Mouse (Mus musculus) lung, embryonic 16.5 days (tissue): ENCODE measurements around the gene Icam4. TPM values are rescaled to one million over a fixed set of nuclear protein-coding genes. Genes with fewer than 3 reads are reported as not detected.

ENCODE experiments used
- ATAC-seq: fragments of 200-750 bp; cut with Nextera tagmentation; 2 replicates; pipeline ENCODE4 v1.8.0; 2017; ENCODE audit warnings: low read depth, mild to moderate bottlenecking, moderate library complexity
- H3K27ac ChIP-seq: fragments of 300-500 bp; sonication (generic); 2 replicates; pipeline ENCODE4 v1.5.1; 2014; ENCODE audit warnings: mild to moderate bottlenecking, control low read depth, low read length
- H3K27me3 ChIP-seq: fragments of 300-500 bp; sonication (generic); 2 replicates; pipeline ENCODE4 v1.6.1; 2014; ENCODE audit warnings: low read depth, low read length, mixed read lengths; ENCODE audit not compliant: control insufficient read depth, insufficient read depth
- H3K36me3 ChIP-seq: fragments of 300-500 bp; sonication (generic); 2 replicates; pipeline ENCODE4 v1.6.1; 2014; ENCODE audit warnings: low read length; ENCODE audit not compliant: control insufficient read depth, insufficient read depth
- H3K4me1 ChIP-seq: fragments of 300-500 bp; sonication (generic); replicated peaks from 2 replicates; pipeline ENCODE4 v1.6.1; 2014; ENCODE audit warnings: low read length, mixed read lengths; ENCODE audit not compliant: control insufficient read depth, insufficient read depth
- H3K4me2 ChIP-seq: fragments of 300-500 bp; sonication (generic); 2 replicates; pipeline ENCODE4 v1.6.1; 2014; ENCODE audit warnings: low read depth, low read length, control low read depth
- H3K4me3 ChIP-seq: fragments of 300-500 bp; sonication (generic); 2 replicates; pipeline ENCODE4 v1.5.1; 2014; ENCODE audit warnings: mild to moderate bottlenecking, low read length, control low read depth
- H3K9ac ChIP-seq: fragments of 300-500 bp; sonication (generic); 2 replicates; pipeline ENCODE4 v1.6.1; 2014; ENCODE audit warnings: low read length, control low read depth
- H3K9me3 ChIP-seq: fragments of 300-500 bp; sonication (generic); 2 replicates; pipeline ENCODE4 v1.6.1; 2016; ENCODE audit warnings: low read length; ENCODE audit not compliant: control insufficient read depth
- WGBS: fragments of 180-500 bp; shearing (Covaris S2); extraction: QIAGEN DNeasy Blood & Tissue Kit; methylation state at CpG from one replicate; pipeline ENCODE4 v1.1.7; 2014; 5-methylcytosine and 5-hydroxymethylcytosine counted together
- polyA plus RNA-seq: library from polyadenylated mRNA; unstranded; fragments of >200 nt; fragmentation: Nextera tagmentation; extraction: Ambion mirVana; gene quantifications from 2 replicates; pipeline ENCODE4 v1.2.1, GENCODE M21; 2015

Gene Icam4
- 2.2 and 4.2 TPM in 2 replicates for polyA plus RNA-seq

DNA sequence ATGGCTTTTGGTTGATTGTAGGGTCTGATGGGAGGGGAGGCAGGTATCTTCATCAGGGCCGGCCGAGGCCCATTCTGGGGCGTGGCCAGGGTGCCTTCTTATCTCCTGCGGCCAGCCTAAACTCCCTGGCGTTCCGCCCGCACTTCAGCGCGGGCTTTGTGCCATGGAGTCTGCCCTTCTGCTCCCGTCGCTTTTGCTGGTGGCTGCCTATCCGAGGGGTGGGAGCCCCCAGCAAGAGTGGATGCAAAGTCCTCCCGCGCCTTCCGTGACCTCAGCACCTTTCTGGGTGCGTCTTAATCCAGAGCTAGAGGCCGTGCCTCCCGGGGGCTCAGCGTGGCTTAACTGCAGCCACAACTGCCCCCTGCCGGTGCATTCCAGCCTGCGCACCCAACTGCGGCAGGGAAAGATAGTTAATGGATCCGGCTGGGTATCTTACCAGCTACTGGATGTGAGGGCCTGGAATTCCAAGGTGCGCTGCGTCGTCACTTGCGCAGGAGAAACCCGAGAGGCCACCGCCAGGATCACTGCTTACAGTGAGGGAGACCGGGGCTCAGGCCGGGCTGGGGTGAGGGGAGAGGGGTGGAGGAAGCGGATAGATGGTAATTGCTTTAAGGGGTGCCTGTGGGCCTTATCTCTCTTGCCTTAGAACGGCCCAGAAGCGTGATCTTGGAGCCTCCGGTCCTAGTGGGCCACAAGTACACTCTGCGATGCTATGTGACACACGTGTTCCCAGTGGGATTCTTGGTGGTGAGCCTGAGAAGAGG lies at the start of gene Icam4:
TSS of gene Icam4 (plus strand) at position 83 of the 764 bp plus-strand sequence.
- Histone ChIP-seq H3K4me2 (peak within 1 kb of the TSS; percentile 98), H3K27ac (peak within 1 kb of the TSS; percentile 63), H3K9me3 (no peaks in the 10 kb centered on the region), H3K4me1 (peaks cover 48% of the 10 kb centered on the region), H3K9ac (peak within 1 kb of the TSS; percentile 63), H3K27me3 (peaks cover 28% of the 10 kb centered on the region), H3K36me3 (no peaks in the 10 kb centered on the region), H3K4me3 (peak within 1 kb of the TSS; percentile 65)
- ATAC-seq, result peak; percentile 13; the same call in 1 of the 2 replicates
- 3% methylated on average over 37 of the region's 37 CpGs for WGBS

DNA sequence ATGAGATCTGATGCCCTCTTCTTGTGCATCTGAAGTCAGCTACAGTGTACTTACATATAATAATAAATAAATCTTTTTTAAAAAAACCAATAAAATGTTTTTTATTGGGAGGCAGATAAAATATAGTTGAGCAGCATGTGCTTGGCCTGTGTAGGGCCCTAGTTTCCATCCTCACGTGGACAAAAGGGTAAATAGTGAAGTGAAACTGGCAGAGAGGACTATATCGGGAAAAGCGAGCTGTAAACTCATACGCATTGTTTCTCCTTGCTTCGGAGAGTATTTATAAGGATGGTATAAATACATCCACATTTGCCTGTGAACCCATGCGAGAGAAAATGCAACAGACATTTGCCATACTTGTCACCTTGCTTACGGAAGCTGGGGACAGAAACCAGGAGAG lies 49.4 kb upstream of the Icam4 start:
- no peaks in the 10 kb centered on the region for H3K9me3 ChIP-seq
- H3K4me2 ChIP-seq, result no peak overlapping the region
- H3K4me3 ChIP-seq, result no peak overlapping the region
- no peaks in the 10 kb centered on the region for H3K36me3 ChIP-seq
- H3K9ac ChIP-seq, result no peak overlapping the region
- 78% methylated on average over 7 of the region's 7 CpGs for WGBS
- peaks cover 27% of the 10 kb centered on the region for H3K4me1 ChIP-seq
- ATAC-seq, result no peak
- no peak overlapping the region for H3K27ac ChIP-seq
- no peaks in the 10 kb centered on the region for H3K27me3 ChIP-seq

DNA sequence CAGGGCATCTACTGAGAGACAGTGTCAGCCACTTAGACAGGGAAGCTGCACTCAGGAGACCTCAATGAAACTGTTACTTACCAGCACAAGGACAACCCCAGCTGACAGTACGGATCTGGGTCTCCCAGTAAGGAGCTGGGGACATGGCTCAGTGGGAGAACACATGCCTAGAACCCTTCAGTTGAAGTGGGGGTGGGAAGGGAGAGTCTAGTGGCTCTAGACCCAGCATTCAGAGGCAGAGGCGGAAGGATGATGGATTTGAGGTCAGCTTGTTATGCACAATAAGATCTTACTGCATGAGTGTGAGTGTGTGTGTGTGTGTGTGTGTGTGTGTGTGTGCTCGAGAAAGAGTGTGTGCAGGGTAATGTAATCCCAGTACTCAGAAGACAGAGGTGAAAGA lies 47.0 kb upstream of the Icam4 start:
- H3K9ac ChIP-seq, result no peak overlapping the region
- no peaks in the 10 kb centered on the region for H3K36me3 ChIP-seq
- no peaks in the 10 kb centered on the region for H3K9me3 ChIP-seq
- no peak for ATAC-seq
- H3K27me3 ChIP-seq, result no peaks in the 10 kb centered on the region
- no peak overlapping the region for H3K27ac ChIP-seq
- H3K4me2 ChIP-seq, result no peak overlapping the region
- WGBS, result 54% methylated on average over 3 of the region's 3 CpGs
- peaks cover 24% of the 10 kb centered on the region for H3K4me1 ChIP-seq
- no peak overlapping the region for H3K4me3 ChIP-seq

DNA sequence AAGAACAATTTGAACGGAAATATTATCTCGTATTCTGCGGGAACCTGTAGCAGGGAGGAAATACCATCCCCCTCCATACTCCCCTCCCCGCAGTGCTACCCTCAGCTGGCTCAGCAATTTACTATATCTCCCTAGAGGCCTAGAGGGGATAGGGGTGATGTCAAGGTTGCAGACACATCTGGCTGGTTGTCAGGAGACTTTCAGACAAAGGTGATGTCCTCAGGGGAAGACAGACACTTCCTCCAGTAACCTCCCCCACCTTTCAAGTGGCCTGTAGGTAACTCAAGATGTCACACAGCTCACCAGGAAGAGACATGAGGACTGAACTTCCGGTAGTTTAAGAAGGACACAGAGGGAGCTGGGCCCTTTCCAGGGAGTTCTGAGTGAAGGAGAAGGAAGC lies 46.0 kb upstream of the Icam4 start:
- no peak for ATAC-seq
- Histone ChIP-seq H3K27me3 (no peaks in the 10 kb centered on the region), H3K4me2 (no peak overlapping the region), H3K4me3 (no peak overlapping the region), H3K27ac (no peak overlapping the region), H3K36me3 (no peaks in the 10 kb centered on the region), H3K4me1 (peaks cover 30% of the 10 kb centered on the region), H3K9ac (no peak overlapping the region), H3K9me3 (no peaks in the 10 kb centered on the region)
- 31% methylated on average over 5 of the region's 5 CpGs for WGBS

DNA sequence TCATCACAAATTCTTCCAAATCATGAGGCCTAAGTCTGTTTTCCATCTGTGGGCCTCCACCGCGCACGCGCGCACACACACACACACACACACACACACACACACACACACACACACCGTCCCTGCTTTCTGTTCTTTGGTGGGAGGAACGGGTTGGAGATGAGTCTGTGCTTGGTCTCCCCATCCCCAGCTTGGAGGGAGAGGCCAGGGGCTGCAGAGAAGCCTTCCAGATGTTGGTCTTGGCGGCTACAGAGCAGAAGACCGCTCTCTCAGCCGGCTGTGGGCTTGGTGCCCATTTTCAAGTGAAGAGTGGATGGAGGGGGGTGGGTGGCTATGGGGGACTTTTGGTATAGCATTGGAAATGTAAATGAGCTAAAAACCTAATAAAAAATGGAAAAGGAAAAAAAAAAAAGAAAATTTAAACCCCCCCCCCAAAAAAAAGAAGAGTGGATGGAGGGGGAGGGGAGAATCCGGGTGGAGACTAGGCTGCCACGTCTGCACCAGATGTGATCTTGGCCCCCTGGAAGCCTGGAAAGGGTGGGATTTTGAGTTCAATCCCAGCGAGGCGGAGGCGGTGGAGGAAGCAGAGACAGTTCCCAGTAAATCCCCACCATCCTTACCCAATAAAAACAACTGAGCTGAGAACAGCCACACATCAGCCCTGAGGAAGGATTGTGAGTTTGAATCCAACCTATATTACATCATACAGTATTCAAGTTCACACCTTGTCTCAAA lies 42.1 kb upstream of the Icam4 start:
- Histone ChIP-seq H3K4me2 (no peak overlapping the region), H3K4me3 (no peak overlapping the region), H3K27ac (peak overlapping the region; percentile 84), H3K4me1 (peaks cover 48% of the 10 kb centered on the region), H3K36me3 (no peaks in the 10 kb centered on the region), H3K9ac (no peak overlapping the region), H3K27me3 (no peaks in the 10 kb centered on the region), H3K9me3 (no peaks in the 10 kb centered on the region)
- peak; percentile 91 for ATAC-seq
- 37% methylated on average over 15 of the region's 15 CpGs for WGBS

DNA sequence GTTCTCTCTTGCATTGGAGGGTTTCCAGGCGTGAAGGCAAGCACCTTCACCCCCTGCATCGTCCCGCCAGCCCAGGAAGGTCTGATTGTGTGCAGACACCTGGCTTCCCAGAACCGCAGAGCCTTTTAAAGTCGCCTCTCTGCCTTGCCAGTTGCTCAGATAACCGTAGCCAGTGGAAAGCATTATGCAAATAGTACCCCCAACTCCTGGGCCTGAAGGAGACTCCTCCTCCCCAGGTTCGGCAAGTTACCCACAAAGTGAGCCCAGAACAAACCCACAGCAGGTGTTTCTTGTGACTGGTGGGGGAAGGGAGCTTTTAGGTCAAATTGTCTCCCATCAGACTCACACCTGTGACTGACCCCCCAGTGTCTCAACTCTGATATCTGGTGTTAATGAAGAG lies 41.2 kb upstream of the Icam4 start:
- Histone ChIP-seq H3K36me3 (no peaks in the 10 kb centered on the region), H3K9me3 (no peaks in the 10 kb centered on the region), H3K9ac (no peak overlapping the region), H3K4me2 (no peak overlapping the region), H3K4me1 (peaks cover 52% of the 10 kb centered on the region), H3K27me3 (no peaks in the 10 kb centered on the region), H3K27ac (peak overlapping the region; percentile 36; the same call in 1 of the 2 replicates), H3K4me3 (no peak overlapping the region)
- WGBS, result 34% methylated on average over 7 of the region's 7 CpGs
- ATAC-seq, result no peak

DNA sequence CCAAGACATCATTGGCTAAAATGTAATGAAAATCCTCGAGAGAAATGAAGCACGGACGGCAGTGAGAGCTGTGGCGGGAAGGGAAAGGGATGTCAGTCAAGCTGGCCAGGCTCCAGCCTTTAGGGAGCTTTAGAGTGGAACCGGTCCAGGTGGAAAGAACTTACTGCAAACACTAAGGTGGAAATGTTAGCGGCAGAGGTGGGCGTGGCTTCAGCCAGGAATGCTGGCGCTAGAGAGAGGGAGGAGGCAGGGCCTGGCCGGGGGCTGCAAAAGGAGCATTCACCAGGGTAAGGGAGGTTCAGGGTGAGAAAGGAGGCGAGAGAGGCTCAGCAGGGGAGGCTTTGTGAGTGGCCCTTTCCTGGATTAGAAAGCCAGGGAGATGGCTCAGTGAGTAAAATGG lies 38.3 kb upstream of the Icam4 start:
- H3K4me3 ChIP-seq, result no peak overlapping the region
- H3K36me3 ChIP-seq, result no peaks in the 10 kb centered on the region
- H3K27ac ChIP-seq, result peak overlapping the region; percentile 71
- no peaks in the 10 kb centered on the region for H3K27me3 ChIP-seq
- H3K4me1 ChIP-seq, result peaks cover 53% of the 10 kb centered on the region
- 4% methylated on average over 10 of the region's 10 CpGs for WGBS
- peak overlapping the region; percentile 39 for H3K9ac ChIP-seq
- ATAC-seq, result peak; percentile 34; the same call in 1 of the 2 replicates
- peak overlapping the region; percentile 42 for H3K4me2 ChIP-seq
- H3K9me3 ChIP-seq, result no peaks in the 10 kb centered on the region

DNA sequence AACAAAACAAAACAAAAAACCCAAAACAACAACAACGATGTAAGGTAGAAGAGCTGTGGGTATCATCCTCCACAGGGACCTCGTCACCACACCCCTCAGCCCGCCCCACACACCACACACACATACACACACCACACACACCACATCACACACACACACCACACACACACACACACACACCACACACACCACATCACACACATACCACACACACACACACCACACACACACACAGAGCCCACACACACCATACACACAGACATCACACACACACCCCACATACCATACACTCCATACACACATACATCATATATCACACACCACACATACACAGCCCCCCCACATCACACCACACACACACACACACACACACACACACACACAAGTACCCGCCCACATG lies 37.6 kb upstream of the Icam4 start:
- ATAC-seq, result no peak
- Histone ChIP-seq H3K4me3 (no peak overlapping the region), H3K9me3 (no peaks in the 10 kb centered on the region), H3K36me3 (no peaks in the 10 kb centered on the region), H3K4me1 (peaks cover 51% of the 10 kb centered on the region), H3K27me3 (no peaks in the 10 kb centered on the region), H3K9ac (no peak overlapping the region), H3K4me2 (no peak overlapping the region), H3K27ac (peak overlapping the region; percentile 83; the same call in 1 of the 2 replicates)
- 86% methylated on average over 4 of the region's 4 CpGs for WGBS

DNA sequence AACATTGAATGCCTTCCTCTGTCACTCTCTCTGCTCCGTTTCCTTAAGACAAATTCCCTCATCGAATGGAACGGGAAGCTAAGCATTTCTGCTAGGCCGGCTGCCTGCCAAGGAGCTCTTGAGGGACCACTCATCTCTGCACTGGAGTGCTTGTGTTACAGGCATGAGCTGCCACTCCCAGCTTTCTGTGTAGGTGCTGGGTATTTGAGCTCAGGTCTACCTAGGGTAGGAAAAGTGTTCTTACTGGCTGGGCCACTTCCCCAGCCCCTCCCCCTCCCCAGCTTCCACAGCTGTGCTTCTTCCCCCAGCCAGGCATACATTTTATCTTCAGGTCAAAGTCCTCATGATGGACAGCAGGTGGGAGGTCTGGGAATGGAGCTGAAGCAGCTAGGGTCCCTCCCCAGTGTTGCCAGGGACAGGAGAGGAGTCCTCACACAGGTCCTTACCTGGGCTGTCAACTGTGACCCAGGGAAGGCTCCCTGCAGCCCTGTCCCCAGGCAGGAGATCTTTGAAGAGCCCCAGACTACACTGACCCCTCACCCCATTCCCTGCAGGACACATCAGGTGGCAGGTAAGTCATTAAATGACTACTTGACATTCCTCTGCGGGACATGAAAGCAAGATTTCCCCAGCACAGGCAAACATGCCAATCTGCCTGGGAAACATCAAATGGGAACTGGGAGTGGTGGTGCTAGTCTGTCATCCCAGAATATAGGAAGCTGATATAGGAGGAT lies 35.8 kb upstream of the Icam4 start:
- Histone ChIP-seq H3K4me2 (peak overlapping the region; percentile 30; the same call in 1 of the 2 replicates), H3K4me1 (peaks cover 37% of the 10 kb centered on the region), H3K9me3 (no peaks in the 10 kb centered on the region), H3K27ac (peak overlapping the region; percentile 92), H3K4me3 (no peak overlapping the region), H3K27me3 (no peaks in the 10 kb centered on the region), H3K9ac (no peak overlapping the region), H3K36me3 (no peaks in the 10 kb centered on the region)
- ATAC-seq, result peak; percentile 91
- WGBS, result 28% methylated on average over 5 of the region's 5 CpGs
